Mouse (Mus musculus): ENCODE data around the gene BC051142. TPM values are rescaled to one million over a fixed set of nuclear protein-coding genes. Genes with fewer than 3 reads are reported as not detected.

BC051142 gene
- polyA plus RNA-seq (2016; fragmentation: Nextera tagmentation; extraction: Ambion mirVana): 3.9 and 4.2 TPM in 2 replicates

- H3K9me3 ChIP-seq: no peaks in the 10 kb centered on the region
- peak; percentile 97 for ATAC-seq (ENCODE audit: low FRiP score, low read depth)
- peak within 1 kb of the TSS; percentile 62 for H3K4me2 ChIP-seq (replicated peaks)
- peaks cover 4% of the 10 kb centered on the region; the same call in 1 of the 2 replicates for H3K4me1 ChIP-seq
- no peaks in the 10 kb centered on the region for H3K36me3 ChIP-seq
- peak within 1 kb of the TSS; percentile 98 for H3K27ac ChIP-seq (replicated peaks)
- 3% methylated on average over 34 of the region's 34 CpGs for WGBS
- no peaks in the 10 kb centered on the region for H3K27me3 ChIP-seq
- H3K4me3 ChIP-seq: peak within 1 kb of the TSS; percentile 61
- H3K9ac ChIP-seq (replicated peaks): peak within 1 kb of the TSS; percentile 76
Measured at GRCm38 (mm10) chr17:34398711-34399393, at the start of gene BC051142. Gene BC051142, plus strand, starts transcription at chr17:34398820.

DNA sequence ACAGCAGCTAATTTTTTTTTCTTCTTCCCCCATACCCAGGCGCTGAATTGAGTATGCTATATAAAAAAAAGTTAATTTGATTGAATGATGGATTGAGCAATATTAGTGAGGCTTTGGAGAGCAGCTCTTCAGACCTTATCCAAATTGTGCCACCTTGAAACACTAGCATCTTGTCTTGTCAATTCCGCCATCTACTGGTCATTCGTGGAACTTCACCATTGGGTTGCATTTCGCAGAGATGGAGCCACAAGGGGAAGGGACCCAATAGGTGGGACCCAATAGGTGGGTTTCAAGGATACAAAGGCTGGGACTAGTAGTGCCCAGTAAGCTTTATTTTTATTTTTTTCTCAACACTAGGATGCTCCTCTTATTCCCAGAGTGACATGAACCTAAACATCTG, 49.2 kb upstream of the BC051142 start:
- Histone ChIP-seq H3K4me3 (no peak overlapping the region), H3K9ac (replicated peaks) (no peak overlapping the region), H3K9me3 (no peaks in the 10 kb centered on the region), H3K4me2 (replicated peaks) (no peak overlapping the region), H3K4me1 (no peaks in the 10 kb centered on the region), H3K36me3 (no peaks in the 10 kb centered on the region), H3K27ac (replicated peaks) (no peak overlapping the region), H3K27me3 (0 out of 2 replicates have a peak, but pooled peaks cover 3% of the 10 kb centered on the region)
- WGBS: 2% methylated on average over 4 of the region's 4 CpGs
- ATAC-seq (ENCODE audit: low FRiP score, low read depth): no peak

DNA sequence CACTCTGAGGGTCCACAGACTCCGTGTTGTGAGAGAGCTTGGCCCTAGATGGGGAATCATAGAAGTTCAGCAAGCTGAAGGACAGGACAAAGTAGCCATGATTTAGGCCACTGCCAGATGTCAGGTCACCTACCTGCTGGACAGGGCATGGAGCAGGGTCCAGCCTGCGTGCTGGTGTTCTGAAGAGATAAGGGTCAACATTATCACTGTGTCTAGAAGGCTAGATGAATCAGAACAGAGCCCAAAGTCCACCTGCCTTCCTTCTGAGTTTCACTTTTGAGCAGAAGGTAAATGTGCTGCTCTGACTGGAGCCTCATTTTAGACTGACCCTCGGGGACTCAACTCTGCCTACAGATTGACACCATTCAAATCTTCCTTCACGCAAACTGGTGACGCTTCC, 44.1 kb upstream of the BC051142 start, which contains the start of gene Btnl2:
Btnl2 (plus strand) TSS at position 284 of the 400 bp plus-strand sequence.
- Histone ChIP-seq H3K9ac (replicated peaks) (no peak within 1 kb of the TSS), H3K4me1 (no peaks in the 10 kb centered on the region), H3K27me3 (0 out of 2 replicates have a peak, but pooled peaks cover 3% of the 10 kb centered on the region), H3K36me3 (no peaks in the 10 kb centered on the region), H3K27ac (replicated peaks) (no peak within 1 kb of the TSS), H3K4me3 (no peak within 1 kb of the TSS), H3K9me3 (no peaks in the 10 kb centered on the region), H3K4me2 (replicated peaks) (no peak within 1 kb of the TSS)
- 86% methylated on average over 5 of the region's 5 CpGs for WGBS
- no peak for ATAC-seq (ENCODE audit: low FRiP score, low read depth)

DNA sequence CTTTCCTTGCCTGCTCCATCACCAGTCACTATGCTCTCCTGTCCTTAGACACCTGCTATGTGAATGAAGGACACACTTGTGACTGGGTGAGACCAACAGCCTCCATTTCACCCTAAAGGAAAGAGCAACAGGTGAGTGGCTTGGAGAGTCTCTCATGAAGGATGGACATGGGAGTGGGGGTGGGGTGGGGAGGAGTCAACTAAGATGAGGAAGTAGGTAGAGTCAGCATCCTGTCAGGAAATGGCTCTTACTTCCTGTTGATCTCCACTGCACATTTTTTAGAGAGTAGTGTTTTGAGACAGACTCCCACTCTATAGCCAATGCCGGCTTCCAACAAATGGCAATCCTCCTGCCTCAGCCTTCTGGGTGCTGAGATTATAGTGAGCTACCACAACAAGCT, 43.7 kb upstream of the BC051142 start:
- Histone ChIP-seq H3K9me3 (no peaks in the 10 kb centered on the region), H3K27me3 (0 out of 2 replicates have a peak, but pooled peaks cover under 1% of the 10 kb centered on the region), H3K9ac (replicated peaks) (no peak overlapping the region), H3K4me3 (no peak overlapping the region), H3K4me1 (no peaks in the 10 kb centered on the region), H3K36me3 (no peaks in the 10 kb centered on the region), H3K4me2 (replicated peaks) (no peak overlapping the region), H3K27ac (replicated peaks) (no peak overlapping the region)
- ATAC-seq (ENCODE audit: low FRiP score, low read depth): no peak
- 86% methylated on average over 1 of the region's 1 CpGs for WGBS

DNA sequence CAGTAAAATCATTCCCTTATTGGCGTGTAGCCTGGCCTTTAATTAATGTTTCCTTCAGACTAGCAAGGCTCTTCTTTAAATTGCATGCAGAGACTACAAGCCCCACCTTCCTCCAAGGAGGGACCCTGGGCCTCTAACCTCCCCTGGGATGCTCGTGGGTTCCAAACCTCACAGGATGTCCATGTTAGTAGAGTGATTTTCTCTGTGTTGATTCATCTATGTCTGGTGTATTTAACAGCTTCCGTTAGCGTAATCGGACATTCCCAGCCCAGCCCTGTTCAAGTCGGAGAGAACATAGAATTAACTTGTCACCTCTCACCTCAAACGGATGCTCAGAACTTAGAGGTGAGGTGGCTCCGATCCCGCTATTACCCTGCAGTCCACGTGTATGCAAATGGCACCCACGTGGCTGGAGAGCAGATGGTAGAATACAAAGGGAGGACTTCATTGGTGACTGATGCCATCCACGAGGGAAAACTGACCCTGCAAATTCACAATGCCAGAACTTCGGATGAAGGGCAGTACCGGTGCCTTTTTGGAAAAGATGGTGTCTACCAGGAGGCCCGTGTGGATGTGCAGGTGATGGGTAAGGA, 35.6 kb upstream of the BC051142 start:
- H3K27ac ChIP-seq (replicated peaks): no peak overlapping the region
- no peaks in the 10 kb centered on the region for H3K4me1 ChIP-seq
- H3K4me2 ChIP-seq (replicated peaks): no peak overlapping the region
- H3K9me3 ChIP-seq: no peaks in the 10 kb centered on the region
- 89% methylated on average over 15 of the region's 15 CpGs for WGBS
- H3K36me3 ChIP-seq: no peaks in the 10 kb centered on the region
- no peak overlapping the region for H3K9ac ChIP-seq (replicated peaks)
- H3K4me3 ChIP-seq: no peak overlapping the region
- no peaks in the 10 kb centered on the region for H3K27me3 ChIP-seq
- ATAC-seq (ENCODE audit: low FRiP score, low read depth): no peak

- no peaks in the 10 kb centered on the region for H3K4me1 ChIP-seq
- H3K27ac ChIP-seq (replicated peaks): no peak overlapping the region
- H3K9me3 ChIP-seq: no peaks in the 10 kb centered on the region
- no peak overlapping the region for H3K4me2 ChIP-seq (replicated peaks)
- ATAC-seq (ENCODE audit: low FRiP score, low read depth): no peak
- no peak overlapping the region for H3K4me3 ChIP-seq
- 86% methylated on average over 3 of the region's 3 CpGs for WGBS
- no peaks in the 10 kb centered on the region for H3K27me3 ChIP-seq
- no peak overlapping the region for H3K9ac ChIP-seq (replicated peaks)
- no peaks in the 10 kb centered on the region for H3K36me3 ChIP-seq
Measured at GRCm38 (mm10) chr17:34363676-34364310, 34.8 kb upstream of the BC051142 start.

- Histone ChIP-seq H3K27me3 (no peaks in the 10 kb centered on the region), H3K9me3 (no peaks in the 10 kb centered on the region), H3K4me3 (no peak overlapping the region), H3K36me3 (no peaks in the 10 kb centered on the region), H3K4me1 (no peaks in the 10 kb centered on the region), H3K9ac (replicated peaks) (no peak overlapping the region), H3K4me2 (replicated peaks) (no peak overlapping the region), H3K27ac (replicated peaks) (no peak overlapping the region)
- 80% methylated on average over 10 of the region's 10 CpGs for WGBS
- no peak for ATAC-seq (ENCODE audit: low FRiP score, low read depth)
Measured at GRCm38 (mm10) chr17:34365031-34365430, 33.6 kb upstream of the BC051142 start.

DNA sequence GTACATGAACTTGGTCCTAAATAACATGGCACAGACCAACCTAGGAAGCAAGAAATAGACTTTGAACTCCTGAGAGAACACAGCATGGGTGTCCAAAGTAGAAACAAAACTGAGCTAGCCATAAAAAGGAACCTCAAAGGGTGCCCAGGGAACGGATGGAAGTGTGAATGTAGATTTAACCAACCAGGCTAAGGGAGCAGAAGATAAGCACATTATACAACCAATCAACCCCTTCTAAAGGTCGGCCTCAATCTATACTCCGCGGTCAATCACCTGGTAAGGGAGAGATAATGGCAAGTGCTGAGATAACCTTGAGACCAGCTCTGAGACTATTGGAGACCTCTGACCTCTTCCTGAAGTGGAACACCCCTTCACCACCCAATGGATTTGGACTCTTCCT, 28.1 kb upstream of the BC051142 start:
- WGBS: 87% methylated on average over 4 of the region's 4 CpGs
- Histone ChIP-seq H3K27ac (replicated peaks) (no peak overlapping the region), H3K4me3 (no peak overlapping the region), H3K4me1 (no peaks in the 10 kb centered on the region), H3K9ac (replicated peaks) (no peak overlapping the region), H3K27me3 (no peaks in the 10 kb centered on the region), H3K9me3 (no peaks in the 10 kb centered on the region), H3K4me2 (replicated peaks) (no peak overlapping the region), H3K36me3 (no peaks in the 10 kb centered on the region)
- no peak for ATAC-seq (ENCODE audit: low FRiP score, low read depth)

- no peaks in the 10 kb centered on the region for H3K36me3 ChIP-seq
- H3K4me2 ChIP-seq (replicated peaks): no peak overlapping the region
- H3K4me1 ChIP-seq: no peaks in the 10 kb centered on the region
- no peak overlapping the region for H3K4me3 ChIP-seq
- H3K9me3 ChIP-seq: no peaks in the 10 kb centered on the region
- ATAC-seq (ENCODE audit: low FRiP score, low read depth): no peak
- 82% methylated on average over 6 of the region's 6 CpGs for WGBS
- H3K27me3 ChIP-seq: no peaks in the 10 kb centered on the region
- no peak overlapping the region for H3K27ac ChIP-seq (replicated peaks)
- no peak overlapping the region for H3K9ac ChIP-seq (replicated peaks)
Measured at GRCm38 (mm10) chr17:34373055-34373709, 25.4 kb upstream of the BC051142 start.

DNA sequence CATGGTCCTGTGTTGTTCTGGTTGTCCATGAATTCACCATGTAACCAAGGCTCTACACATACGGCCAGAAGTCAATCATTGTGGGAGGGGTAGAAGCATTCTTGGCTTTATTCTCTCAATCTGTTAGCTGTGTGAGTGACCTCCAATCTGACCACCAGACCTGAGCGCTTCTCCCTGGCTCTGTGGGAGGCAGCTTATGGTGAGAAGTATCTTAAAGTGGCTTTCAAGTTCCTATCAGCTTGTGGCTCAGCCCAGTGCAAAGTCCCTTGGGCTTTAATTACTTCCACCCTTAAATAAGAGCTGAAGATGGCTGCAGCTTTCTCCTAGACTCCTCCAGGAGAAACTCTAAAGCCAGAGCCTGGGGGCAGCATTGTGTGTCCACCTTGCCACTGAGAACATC, 21.8 kb upstream of the BC051142 start, which contains the start of gene Btnl1:
Btnl1 (plus strand) TSS at position 286 of the 400 bp plus-strand sequence.
- H3K4me2 ChIP-seq (replicated peaks): no peak within 1 kb of the TSS
- no peak within 1 kb of the TSS for H3K9ac ChIP-seq (replicated peaks)
- H3K36me3 ChIP-seq: no peaks in the 10 kb centered on the region
- no peak for ATAC-seq (ENCODE audit: low FRiP score, low read depth)
- no peaks in the 10 kb centered on the region for H3K9me3 ChIP-seq
- H3K27ac ChIP-seq (replicated peaks): no peak within 1 kb of the TSS
- WGBS: 68% methylated on average over 2 of the region's 2 CpGs
- H3K4me3 ChIP-seq: no peak within 1 kb of the TSS
- no peaks in the 10 kb centered on the region for H3K27me3 ChIP-seq
- no peaks in the 10 kb centered on the region for H3K4me1 ChIP-seq

- ATAC-seq (ENCODE audit: low FRiP score, low read depth): no peak
- H3K4me1 ChIP-seq: no peaks in the 10 kb centered on the region
- no peaks in the 10 kb centered on the region for H3K27me3 ChIP-seq
- no peak overlapping the region for H3K4me2 ChIP-seq (replicated peaks)
- no peaks in the 10 kb centered on the region for H3K9me3 ChIP-seq
- no peaks in the 10 kb centered on the region for H3K36me3 ChIP-seq
- H3K9ac ChIP-seq (replicated peaks): no peak overlapping the region
- H3K27ac ChIP-seq (replicated peaks): no peak overlapping the region
- 68% methylated on average over 6 of the region's 6 CpGs for WGBS
- no peak overlapping the region for H3K4me3 ChIP-seq
Measured at GRCm38 (mm10) chr17:34377450-34378209, 21.0 kb upstream of the BC051142 start.
